Mouse (Mus musculus) heart, postnatal 0 days (tissue): ENCODE data around the gene Gypa. TPM values are rescaled to one million over a fixed set of nuclear protein-coding genes. Genes with fewer than 3 reads are reported as not detected.
A peak's percentile ranks its signal among the peaks of the same experiment; 100 is the strongest.

Source experiments
- ATAC-seq: fragments of 200-750 bp; cut with Nextera tagmentation; 2 replicates; pipeline ENCODE4 v1.8.0; 2017; ENCODE audit warnings: low read depth, moderate number of reproducible peaks, moderate library complexity; ENCODE audit not compliant: insufficient read depth
- DNase-seq: peaks from one replicate; pipeline ENCODE4 v3.0.0-alpha.2; 2016; ENCODE audit warnings: low spot score
- H3K27ac ChIP-seq: fragments of 300-500 bp; sonication (generic); 2 replicates; pipeline ENCODE4 v1.5.1; 2014; ENCODE audit warnings: low read depth, mild to moderate bottlenecking
- H3K27me3 ChIP-seq: fragments of 300-500 bp; sonication (generic); 2 replicates; pipeline ENCODE4 v1.6.1; 2014; ENCODE audit warnings: low read length, mixed read lengths; ENCODE audit not compliant: control insufficient read depth, insufficient read depth
- H3K36me3 ChIP-seq: fragments of 300-500 bp; sonication (generic); replicated peaks from 2 replicates; pipeline ENCODE4 v1.6.1; 2014; ENCODE audit warnings: low read length, mixed read lengths; ENCODE audit not compliant: control insufficient read depth, insufficient read depth
- H3K4me1 ChIP-seq: fragments of 300-500 bp; sonication (generic); 2 replicates; pipeline ENCODE4 v1.6.1; 2014; ENCODE audit warnings: antibody characterized with exemption; ENCODE audit not compliant: control insufficient read depth, insufficient read depth
- H3K4me2 ChIP-seq: fragments of 300-500 bp; sonication (generic); 2 replicates; pipeline ENCODE4 v1.6.1; 2014; ENCODE audit warnings: low read depth, mild to moderate bottlenecking, low read length, moderate library complexity
- H3K4me3 ChIP-seq: fragments of 300-500 bp; sonication (generic); 2 replicates; pipeline ENCODE4 v1.5.1; 2014; ENCODE audit warnings: low read depth, low read length
- H3K9ac ChIP-seq: fragments of 300-500 bp; sonication (generic); replicated peaks from 2 replicates; pipeline ENCODE4 v1.6.1; 2014; ENCODE audit warnings: low read depth, low read length, mixed read lengths
- H3K9me3 ChIP-seq: fragments of 300-500 bp; sonication (generic); replicated peaks from 2 replicates; pipeline ENCODE4 v1.6.1; 2016; ENCODE audit warnings: low read length; ENCODE audit not compliant: control insufficient read depth
- CTCF ChIP-seq: IDR thresholded peaks from 2 replicates; pipeline ENCODE4 v1.5.1; 2016; ENCODE audit warnings: antibody characterized with exemption, control low read depth, low read depth
- EP300 ChIP-seq: IDR thresholded peaks from 2 replicates; pipeline ENCODE4 v1.6.1; 2016; ENCODE audit warnings: antibody characterized with exemption, low read depth
- WGBS: fragments of 180-500 bp; shearing (Covaris S2); extraction: QIAGEN DNeasy Blood & Tissue Kit; methylation state at CpG from one replicate; pipeline ENCODE4 v1.1.7; 2014; 5-methylcytosine and 5-hydroxymethylcytosine counted together
- polyA plus RNA-seq: library from polyadenylated mRNA; unstranded; fragments of >200 nt; fragmentation: Nextera tagmentation; extraction: Ambion mirVana; gene quantifications from 2 replicates; pipeline ENCODE4 v1.2.1, GENCODE M21; 2015
- total RNA-seq: library from RNA; depleted of rRNA; stranded (reverse); fragments of >200 nt; gene quantifications from 2 replicates; pipeline ENCODE4 v1.2.3, GENCODE M21; 2014; ENCODE audit warnings: low replicate concordance

Gene Gypa
- total and polyA plus RNA-seq, 2 experiments from 2014 or later = 0.65 to 3.1 TPM

DNA sequence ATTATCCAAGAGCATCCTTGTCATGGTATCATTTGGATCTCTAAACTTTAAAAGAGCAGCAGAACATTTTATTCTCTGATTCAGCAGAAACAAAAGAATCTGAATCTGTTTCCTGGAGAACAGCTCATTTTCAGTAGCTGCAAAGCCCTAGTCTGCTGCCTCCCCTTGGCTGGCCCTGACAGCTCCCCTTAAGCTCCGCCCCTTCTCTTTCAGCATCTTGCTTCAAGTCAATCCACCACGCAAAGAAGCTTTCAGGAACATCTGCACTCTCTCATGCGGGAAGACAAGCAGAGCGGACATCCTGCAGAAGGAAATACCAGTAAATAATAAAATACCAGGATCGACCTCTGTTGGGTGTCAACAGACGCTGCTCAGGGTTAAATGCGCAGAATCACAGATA is 18.6 kb upstream of the Gypa start:
- ATAC-seq = no peak
- Histone ChIP-seq H3K27ac (no peak overlapping the region), H3K9me3 (no peaks in the 10 kb centered on the region), H3K4me1 (no peaks in the 10 kb centered on the region), H3K9ac (no peak overlapping the region), H3K4me2 (no peak overlapping the region), H3K27me3 (no peaks in the 10 kb centered on the region), H3K4me3 (no peak overlapping the region), H3K36me3 (no peaks in the 10 kb centered on the region)
- no peak for DNase-seq
- TF ChIP-seq EP300 (no peak), CTCF (no peak)
- WGBS = 33% methylated on average over 7 of the region's 7 CpGs

DNA sequence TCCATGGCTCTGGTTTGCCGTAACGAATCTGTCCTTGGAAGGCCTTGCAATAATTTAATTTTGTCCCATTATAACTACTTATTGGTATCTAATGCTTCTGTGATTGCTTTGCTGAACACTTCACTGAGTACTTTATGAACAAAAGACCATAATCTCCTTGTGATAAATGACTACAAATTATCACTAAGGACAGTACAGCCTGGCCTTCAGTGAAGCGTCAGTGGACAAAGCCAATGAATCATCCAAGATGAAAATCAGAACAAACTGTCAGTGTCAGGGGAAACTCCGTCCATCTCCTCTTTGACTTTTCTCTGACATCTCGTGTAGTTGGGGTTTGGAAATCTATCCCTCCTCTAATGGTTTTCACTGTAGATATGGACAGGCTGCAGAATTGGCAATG is 15.4 kb upstream of the Gypa start:
- ATAC-seq (no peak), DNase-seq (no peak)
- no peaks in the 10 kb centered on the region for H3K4me1 ChIP-seq
- H3K27ac ChIP-seq = no peak overlapping the region
- H3K4me2 ChIP-seq = no peak overlapping the region
- no peaks in the 10 kb centered on the region for H3K27me3 ChIP-seq
- no peaks in the 10 kb centered on the region for H3K36me3 ChIP-seq
- no peak overlapping the region for H3K9ac ChIP-seq
- WGBS = 60% methylated on average over 5 of the region's 5 CpGs
- no peak overlapping the region for H3K4me3 ChIP-seq
- no peak for TF ChIP-seq CTCF
- no peak for TF ChIP-seq EP300
- no peaks in the 10 kb centered on the region for H3K9me3 ChIP-seq

DNA sequence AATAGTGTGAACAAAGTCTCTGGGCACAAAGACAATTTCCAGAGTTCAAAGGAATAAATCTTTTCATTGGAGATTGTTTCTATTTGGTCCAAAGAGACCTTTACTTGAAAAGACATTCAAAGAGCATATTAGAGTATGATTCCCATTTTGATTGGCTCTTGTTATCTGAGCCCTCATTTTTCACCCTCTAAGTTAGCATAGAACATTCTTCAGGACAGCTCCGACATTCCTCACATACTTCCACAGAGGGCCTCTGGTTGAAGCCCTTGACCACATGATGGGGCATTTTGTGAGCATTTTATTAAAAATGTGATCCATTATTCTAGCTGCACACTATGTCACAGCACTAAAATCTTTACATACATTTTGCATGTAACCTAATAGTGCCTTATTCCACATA is 14.5 kb upstream of the Gypa start:
- no peak for ATAC-seq
- 11% methylated on average over 1 of the region's 1 CpGs for WGBS

DNA sequence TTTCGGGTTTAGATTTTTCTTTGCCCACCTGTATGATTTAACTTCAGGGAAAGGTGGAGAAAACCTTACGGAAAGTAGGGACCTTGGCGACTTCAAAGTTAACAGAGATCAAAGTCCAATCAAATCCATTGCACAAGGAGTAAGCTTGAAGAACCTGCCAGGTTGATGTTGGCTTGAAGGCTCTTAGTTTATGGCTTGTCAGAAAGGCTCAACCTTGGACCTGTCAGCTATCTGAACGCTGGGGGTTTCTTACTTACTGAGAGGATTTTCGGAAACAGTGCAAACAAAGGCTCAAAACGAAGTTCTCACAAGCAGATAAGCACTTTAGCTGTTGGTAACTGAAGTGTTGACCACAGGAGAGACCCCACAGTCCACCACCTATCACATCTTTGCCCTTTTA is 11.4 kb upstream of the Gypa start:
- H3K4me2 ChIP-seq = no peak overlapping the region
- H3K9me3 ChIP-seq = no peaks in the 10 kb centered on the region
- no peak overlapping the region for H3K27ac ChIP-seq
- ATAC-seq (no peak), DNase-seq (no peak)
- no peak for TF ChIP-seq EP300
- no peak for TF ChIP-seq CTCF
- H3K4me3 ChIP-seq = no peak overlapping the region
- no peaks in the 10 kb centered on the region for H3K4me1 ChIP-seq
- WGBS = 62% methylated on average over 6 of the region's 6 CpGs
- H3K36me3 ChIP-seq = no peaks in the 10 kb centered on the region
- no peak overlapping the region for H3K9ac ChIP-seq
- no peaks in the 10 kb centered on the region for H3K27me3 ChIP-seq

More for the DNA sequence above, 14.5 kb upstream of the Gypa start:
- H3K36me3 ChIP-seq = no peaks in the 10 kb centered on the region
- H3K4me1 ChIP-seq = no peaks in the 10 kb centered on the region
- DNase-seq = no peak
- H3K9ac ChIP-seq = no peak overlapping the region
- H3K4me3 ChIP-seq = no peak overlapping the region
- TF ChIP-seq CTCF (no peak), EP300 (no peak)
- no peaks in the 10 kb centered on the region for H3K27me3 ChIP-seq
- H3K4me2 ChIP-seq = no peak overlapping the region
- no peak overlapping the region for H3K27ac ChIP-seq
- H3K9me3 ChIP-seq = no peaks in the 10 kb centered on the region

DNA sequence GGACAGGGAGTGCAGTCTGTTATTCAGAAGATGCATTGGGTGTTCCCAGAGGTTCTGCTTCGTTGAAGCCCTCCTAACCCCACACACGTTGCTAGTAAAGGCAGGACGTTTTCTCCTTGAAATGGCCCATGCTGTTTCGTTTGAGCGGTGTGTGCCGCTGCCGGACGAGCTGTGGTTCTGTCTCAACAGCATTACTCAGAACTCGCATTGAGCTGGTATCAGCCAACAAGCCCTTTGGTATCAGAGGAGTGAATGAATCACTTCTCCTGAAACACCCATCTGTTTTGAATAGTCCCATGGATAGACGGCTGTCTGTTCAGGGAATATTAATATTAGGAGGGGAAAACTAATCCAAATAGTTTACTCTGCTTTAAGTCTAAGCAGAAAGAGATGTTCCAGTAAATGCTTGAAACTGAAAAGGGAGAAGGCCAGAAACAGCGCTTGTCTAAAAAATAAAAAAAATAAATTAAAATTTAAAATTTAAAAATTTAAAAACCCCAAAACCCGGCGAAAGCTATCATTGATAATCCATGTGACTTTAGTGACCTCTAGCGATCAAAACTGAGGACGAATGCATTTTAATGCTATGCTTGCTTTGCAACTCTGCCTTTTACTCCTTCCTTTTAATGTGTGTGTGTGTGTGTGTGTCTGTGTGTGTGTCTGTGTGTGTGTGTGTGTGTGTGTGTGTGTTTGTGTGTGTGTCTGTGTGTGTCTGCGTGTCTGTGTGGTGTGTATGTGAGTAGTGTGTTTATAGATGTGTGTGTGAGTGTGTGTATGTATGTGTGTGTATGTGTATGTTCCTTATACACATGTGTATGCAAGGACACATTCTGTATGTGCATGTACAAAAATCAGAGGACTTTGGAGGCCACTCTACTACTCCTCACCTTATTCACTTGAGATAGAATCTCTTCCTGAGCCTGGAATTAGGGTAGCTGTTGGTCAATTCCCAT is 10.5 kb upstream of the Gypa start:
- Histone ChIP-seq H3K4me2 (0 out of 2 replicates have a peak overlapping the region, but pooled peaks have one; percentile 28), H3K9me3 (no peaks in the 10 kb centered on the region), H3K9ac (no peak overlapping the region), H3K36me3 (no peaks in the 10 kb centered on the region), H3K27ac (no peak overlapping the region), H3K27me3 (no peaks in the 10 kb centered on the region), H3K4me3 (no peak overlapping the region), H3K4me1 (no peaks in the 10 kb centered on the region)
- ATAC-seq (no peak), DNase-seq (no peak)
- 34% methylated on average over 16 of the region's 16 CpGs for WGBS
- TF ChIP-seq EP300 = no peak
- peak; percentile 60 for TF ChIP-seq CTCF

DNA sequence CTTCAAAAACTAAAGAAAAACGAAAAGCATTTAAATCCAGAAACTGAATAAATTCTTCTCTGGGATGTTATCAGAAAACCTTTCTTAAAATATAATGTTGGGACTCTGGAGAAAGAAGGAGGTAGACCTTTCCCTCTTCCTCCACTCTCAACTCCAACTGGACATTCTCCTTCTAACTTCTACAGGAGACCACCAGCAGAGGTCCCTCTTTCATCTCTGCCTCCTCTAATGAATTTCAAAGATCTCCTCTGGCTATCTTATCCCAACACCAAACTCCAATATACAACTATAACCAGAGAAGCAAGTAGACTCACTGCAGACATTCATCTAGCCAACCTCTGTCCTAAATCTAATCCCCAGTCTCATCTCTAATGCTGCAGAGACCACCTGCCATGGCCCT is 2.0 kb upstream of the Gypa start:
- H3K27ac ChIP-seq = no peak overlapping the region
- no peak overlapping the region for H3K4me3 ChIP-seq
- no peak for DNase-seq
- no peak overlapping the region for H3K9ac ChIP-seq
- H3K9me3 ChIP-seq = no peaks in the 10 kb centered on the region
- ATAC-seq = no peak
- no peaks in the 10 kb centered on the region for H3K36me3 ChIP-seq
- H3K27me3 ChIP-seq = no peaks in the 10 kb centered on the region
- no peak overlapping the region for H3K4me2 ChIP-seq
- TF ChIP-seq CTCF (no peak), EP300 (no peak)
- H3K4me1 ChIP-seq = no peaks in the 10 kb centered on the region
- 23% methylated on average over 1 of the region's 1 CpGs for WGBS
